Mouse (Mus musculus) adrenal gland, postnatal 14 days (tissue): ENCODE data around the gene Gm8890. TPM values are rescaled to one million over a fixed set of nuclear protein-coding genes. Genes with fewer than 3 reads are reported as not detected.
"Not testable (repeated sequence)": the region's sequence is repeated elsewhere in the genome, so short reads cannot be mapped to it uniquely, and the experiment has no call there.

Source experiments
- DNase-seq: peaks from one replicate; pipeline ENCODE4 v3.0.0; 2021; ENCODE audit warnings: mixed read lengths
- long read RNA-seq, 2 experiments: library from polyadenylated mRNA; stranded (forward); transcript quantifications; one replicate each; pipeline ENCODE4 v2.0.0; 2021
- total RNA-seq: library from RNA; stranded (reverse); gene quantifications from 2 replicates; pipeline ENCODE4 v1.2.3, GENCODE M21; 2021

The Gm8890 gene
- total RNA-seq, result not detected in 2 replicates
- long read RNA-seq, experiment 1, result 0 reads
- long read RNA-seq, experiment 2, result 0 reads

DNA sequence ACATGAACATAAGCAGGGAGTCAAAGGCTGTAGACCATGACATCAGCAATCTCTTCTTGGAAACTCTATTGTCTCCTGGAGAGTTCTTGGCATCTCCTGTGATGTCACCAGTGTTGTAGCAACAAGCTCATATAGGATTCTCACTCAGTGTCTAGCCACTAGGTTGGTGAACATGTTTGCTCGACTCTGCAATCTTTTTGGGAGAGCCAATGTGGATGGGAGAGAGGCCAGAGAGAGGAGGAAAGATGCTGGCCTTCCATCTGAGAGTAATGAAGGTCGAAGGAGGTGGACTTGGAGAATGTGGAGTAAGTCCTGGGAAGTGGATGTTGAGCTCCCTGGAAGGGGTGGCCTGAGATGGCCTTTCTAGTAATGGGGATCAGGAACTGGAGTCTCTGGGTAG lies at the start of gene Gm8890:
TSS of gene Gm8890 (plus strand) at position 301 of the 400 bp plus-strand sequence.
- not testable (repeated sequence) for DNase-seq

GRCm38 (mm10) chr5:11256221-11256620 lies 388 bp downstream of the Gm8890 start:
- DNase-seq, result not testable (repeated sequence)

Other genes with a start within 250 kb of the Gm8890 start
- gene Gm8879, start 128.4 kb upstream of the Gm8890 start, total RNA-seq, result not detected in 2 replicates
- gene Gm5861, start 73.0 kb upstream of the Gm8890 start, total RNA-seq, result not detected in 2 replicates
- gene Speer1, start 85.5 kb downstream of the Gm8890 start, total RNA-seq, result not detected in 2 replicates
- gene Gm8897, start 160.4 kb downstream of the Gm8890 start, total RNA-seq, result not detected in 2 replicates
- gene Gm8906, start 246.7 kb downstream of the Gm8890 start, total RNA-seq, result not detected in 2 replicates